Mouse (Mus musculus) lung, embryonic 15.5 days (tissue): ENCODE data around the gene Cacna1c. TPM values are rescaled to one million over a fixed set of nuclear protein-coding genes. Genes with fewer than 3 reads are reported as not detected.
A peak's percentile ranks its signal among the peaks of the same experiment; 100 is the strongest.

Source experiments
- ATAC-seq: fragments of 200-750 bp; cut with Nextera tagmentation; 2 replicates; pipeline ENCODE4 v1.8.0; 2017; ENCODE audit warnings: moderate number of reproducible peaks, borderline replicate concordance; ENCODE audit not compliant: low FRiP score, low TSS enrichment; ENCODE audit errors: extremely low read depth
- H3K27ac ChIP-seq: fragments of 300-500 bp; sonication (generic); 2 replicates; pipeline ENCODE4 v1.5.1; 2015; ENCODE audit warnings: moderate library complexity, mild to moderate bottlenecking, inconsistent platforms
- H3K27me3 ChIP-seq: fragments of 300-500 bp; sonication (generic); 2 replicates; pipeline ENCODE4 v1.6.1; 2015; ENCODE audit warnings: inconsistent platforms
- H3K36me3 ChIP-seq: fragments of 300-500 bp; sonication (generic); 2 replicates; pipeline ENCODE4 v1.6.1; 2015; ENCODE audit warnings: inconsistent platforms
- H3K4me1 ChIP-seq: fragments of 300-500 bp; sonication (generic); 2 replicates; pipeline ENCODE4 v1.6.1; 2015; ENCODE audit warnings: inconsistent platforms
- H3K4me2 ChIP-seq: fragments of 300-500 bp; sonication (generic); 2 replicates; pipeline ENCODE4 v1.6.1; 2015; ENCODE audit warnings: inconsistent platforms, mild to moderate bottlenecking, moderate library complexity
- H3K4me3 ChIP-seq: fragments of 300-500 bp; sonication (generic); 2 replicates; pipeline ENCODE4 v1.5.1; 2015; ENCODE audit warnings: mild to moderate bottlenecking, inconsistent platforms
- H3K9ac ChIP-seq: fragments of 300-500 bp; sonication (generic); 2 replicates; pipeline ENCODE4 v1.6.1; 2015; ENCODE audit warnings: inconsistent platforms
- H3K9me3 ChIP-seq: fragments of 300-500 bp; sonication (generic); 2 replicates; pipeline ENCODE4 v1.6.1; 2016; ENCODE audit warnings: inconsistent platforms
- WGBS: fragments of 180-500 bp; shearing (Covaris S2); methylation state at CpG from one replicate; pipeline ENCODE4 v1.1.7; 2015; 5-methylcytosine and 5-hydroxymethylcytosine counted together
- polyA plus RNA-seq: library from polyadenylated mRNA; unstranded; fragments of >200 nt; fragmentation: Nextera tagmentation; extraction: Ambion mirVana; gene quantifications from 2 replicates; pipeline ENCODE4 v1.2.1, GENCODE M21; 2015

Gene Cacna1c
- polyA plus RNA-seq: 8.1 and 8.4 TPM in 2 replicates

DNA sequence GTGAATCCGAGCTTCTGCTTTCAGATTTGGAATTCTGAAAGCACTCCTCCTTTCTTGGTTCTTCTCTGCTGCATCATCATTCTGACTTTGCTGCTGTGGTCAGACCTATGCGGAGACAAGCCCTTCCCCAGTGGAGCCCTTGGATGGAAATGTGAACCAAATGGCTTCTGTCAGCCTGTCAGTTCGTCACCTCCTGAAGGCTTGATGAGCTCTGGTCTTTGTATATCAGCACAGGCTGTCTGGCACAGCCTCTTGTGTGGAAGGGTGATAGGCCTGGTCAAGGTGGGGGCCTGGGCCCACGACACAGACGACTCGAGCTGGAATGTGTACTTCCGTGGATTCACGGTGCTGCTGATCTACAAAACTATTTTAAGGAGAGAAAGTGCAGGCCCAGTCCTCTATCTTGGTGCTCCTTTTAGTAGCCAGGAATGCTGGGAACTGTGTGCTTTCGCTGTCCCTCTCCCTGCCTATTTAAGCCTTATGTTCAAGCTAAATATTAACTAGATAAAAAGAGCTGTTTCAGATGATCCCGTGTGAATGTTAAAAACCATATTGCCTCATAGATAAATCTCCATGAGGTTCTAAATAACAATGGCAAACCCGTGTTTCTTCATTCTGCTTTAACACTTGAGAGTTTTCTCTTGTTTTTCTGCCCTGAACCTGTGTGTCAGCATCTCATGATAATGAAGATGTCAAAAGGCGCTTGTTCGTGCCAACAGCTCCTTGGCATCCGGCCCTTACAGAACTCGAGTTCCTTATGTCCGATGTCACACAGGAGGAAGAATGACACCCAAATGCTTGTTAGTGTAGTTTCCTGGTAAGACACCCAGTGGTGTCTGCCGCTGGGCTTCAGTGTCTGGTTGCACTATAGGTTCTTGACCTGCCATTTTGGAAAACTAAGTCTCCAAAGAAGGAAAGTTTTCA is at the start of gene Cacna1c:
Gene Cacna1c, minus strand, starts transcription at position 37 of the 924 bp plus-strand sequence.
- no peak within 1 kb of the TSS for H3K4me3 ChIP-seq
- H3K36me3 ChIP-seq: peaks cover 6% of the 10 kb centered on the region
- no peak within 1 kb of the TSS for H3K9ac ChIP-seq
- 38% methylated on average over 17 of the region's 17 CpGs for WGBS
- H3K27ac ChIP-seq: peak within 1 kb of the TSS; percentile 61; the same call in 1 of the 2 replicates
- no peaks in the 10 kb centered on the region for H3K9me3 ChIP-seq
- peak; percentile 65 for ATAC-seq
- H3K4me1 ChIP-seq: peaks cover 28% of the 10 kb centered on the region
- no peak within 1 kb of the TSS for H3K4me2 ChIP-seq
- H3K27me3 ChIP-seq: no peaks in the 10 kb centered on the region

DNA sequence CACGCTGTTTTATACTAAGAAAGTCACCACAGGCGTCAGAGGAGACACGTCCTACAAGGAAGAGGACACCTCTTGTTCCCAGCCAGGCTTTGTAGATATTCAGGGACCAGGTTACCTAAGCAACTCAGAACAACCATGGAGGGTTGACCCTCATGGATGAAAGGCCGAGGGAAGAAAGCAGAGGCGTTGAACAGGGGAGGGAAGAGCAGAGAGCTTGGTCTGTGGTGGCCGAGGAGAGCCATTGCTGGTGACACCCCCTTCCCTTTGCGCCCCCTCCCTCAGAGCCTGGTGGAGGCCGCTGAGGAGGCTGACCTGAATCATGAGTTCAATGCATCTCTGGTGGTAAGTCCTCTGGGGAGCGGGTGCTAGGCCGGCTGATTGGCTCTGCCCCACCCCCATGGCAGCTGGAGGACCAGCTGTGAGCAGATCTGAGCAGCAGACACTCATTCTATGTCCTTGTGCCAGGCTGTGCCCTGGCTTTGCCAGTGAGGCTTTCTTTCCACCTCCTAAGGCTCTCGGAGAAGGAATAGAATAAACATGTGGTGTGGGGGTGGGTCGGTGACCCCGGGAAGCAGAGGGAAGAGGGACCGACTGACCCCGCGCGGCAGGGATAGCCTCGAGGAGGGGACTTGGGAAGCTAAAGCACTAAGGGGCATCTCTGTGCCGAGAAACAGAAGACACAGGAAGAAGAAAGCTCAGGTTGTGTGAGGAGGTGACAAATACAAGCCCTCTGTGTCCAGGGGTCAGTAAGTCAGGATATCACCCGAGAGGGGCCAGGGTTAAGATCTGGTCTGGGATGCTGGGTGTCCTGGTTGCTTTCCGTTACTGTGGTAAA is 44.9 kb upstream of the Cacna1c start:
- Histone ChIP-seq H3K4me1 (peaks cover 12% of the 10 kb centered on the region; the same call in 1 of the 2 replicates), H3K27me3 (no peaks in the 10 kb centered on the region), H3K36me3 (no peaks in the 10 kb centered on the region), H3K9ac (no peak overlapping the region), H3K4me2 (no peak overlapping the region), H3K4me3 (no peak overlapping the region), H3K9me3 (no peaks in the 10 kb centered on the region), H3K27ac (no peak overlapping the region)
- ATAC-seq: no peak
- 41% methylated on average over 21 of the region's 21 CpGs for WGBS

DNA sequence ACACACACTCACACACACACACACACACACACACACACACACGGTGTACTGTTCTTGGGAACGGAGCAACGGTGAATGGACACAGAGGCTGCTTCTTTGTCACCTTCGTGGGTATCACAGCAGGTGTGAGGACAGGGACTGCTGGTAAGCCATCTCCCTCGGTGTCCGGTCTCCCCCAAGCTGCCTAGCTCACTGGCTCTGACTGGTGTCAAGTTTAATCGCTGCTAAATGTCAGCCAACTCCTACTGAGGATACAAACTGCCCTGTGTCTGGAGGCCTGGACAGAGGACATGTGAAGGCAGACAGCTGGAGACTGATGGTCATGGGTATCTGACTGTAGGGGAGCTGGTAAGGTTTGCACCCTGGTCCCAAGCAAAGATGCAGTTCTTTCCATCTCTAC is 44.0 kb upstream of the Cacna1c start:
- H3K9me3 ChIP-seq: no peaks in the 10 kb centered on the region

DNA sequence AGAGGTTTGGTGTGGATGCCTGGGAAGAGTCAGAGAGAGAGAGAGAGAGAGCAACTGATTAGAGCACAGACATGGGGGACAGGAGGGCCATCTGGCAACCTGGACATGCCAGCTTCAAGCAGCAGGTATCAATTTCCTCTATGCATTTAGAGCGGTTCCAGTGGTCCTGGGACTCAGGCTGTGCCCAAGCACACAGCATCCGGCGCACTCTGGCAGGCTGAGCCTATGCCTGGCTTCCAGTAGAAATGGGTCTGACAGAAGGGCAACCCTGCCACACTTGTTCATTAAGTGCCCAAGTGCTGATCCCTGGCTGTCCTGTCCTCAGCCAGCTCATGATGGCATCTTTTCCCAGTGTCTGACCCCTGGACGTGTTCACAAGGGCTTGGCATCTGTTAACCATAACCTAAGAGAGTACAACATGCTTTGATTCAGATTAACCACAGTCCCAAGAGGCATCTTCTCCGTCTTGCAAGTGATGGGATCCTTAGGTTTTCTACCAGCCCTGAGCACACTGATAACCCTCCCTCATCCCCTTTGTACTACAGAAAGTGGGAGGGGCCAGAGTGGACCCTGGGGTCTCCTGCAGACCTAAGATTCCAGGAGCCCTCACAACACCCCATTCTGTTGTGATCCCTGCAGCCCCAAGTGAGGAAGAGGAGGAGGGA is 43.3 kb upstream of the Cacna1c start:
- Histone ChIP-seq H3K36me3 (no peaks in the 10 kb centered on the region), H3K9me3 (no peaks in the 10 kb centered on the region), H3K4me3 (no peak overlapping the region), H3K4me2 (no peak overlapping the region), H3K27ac (no peak overlapping the region), H3K4me1 (peaks cover 12% of the 10 kb centered on the region; the same call in 1 of the 2 replicates), H3K9ac (no peak overlapping the region), H3K27me3 (no peaks in the 10 kb centered on the region)
- no peak for ATAC-seq
- WGBS: 69% methylated on average over 5 of the region's 5 CpGs

More for the DNA sequence above, 44.0 kb upstream of the Cacna1c start:
- Histone ChIP-seq H3K4me3 (no peak overlapping the region), H3K36me3 (no peaks in the 10 kb centered on the region), H3K27me3 (no peaks in the 10 kb centered on the region), H3K4me1 (peaks cover 12% of the 10 kb centered on the region; the same call in 1 of the 2 replicates), H3K4me2 (no peak overlapping the region), H3K9ac (no peak overlapping the region), H3K27ac (no peak overlapping the region)
- ATAC-seq: no peak
- 58% methylated on average over 7 of the region's 7 CpGs for WGBS

DNA sequence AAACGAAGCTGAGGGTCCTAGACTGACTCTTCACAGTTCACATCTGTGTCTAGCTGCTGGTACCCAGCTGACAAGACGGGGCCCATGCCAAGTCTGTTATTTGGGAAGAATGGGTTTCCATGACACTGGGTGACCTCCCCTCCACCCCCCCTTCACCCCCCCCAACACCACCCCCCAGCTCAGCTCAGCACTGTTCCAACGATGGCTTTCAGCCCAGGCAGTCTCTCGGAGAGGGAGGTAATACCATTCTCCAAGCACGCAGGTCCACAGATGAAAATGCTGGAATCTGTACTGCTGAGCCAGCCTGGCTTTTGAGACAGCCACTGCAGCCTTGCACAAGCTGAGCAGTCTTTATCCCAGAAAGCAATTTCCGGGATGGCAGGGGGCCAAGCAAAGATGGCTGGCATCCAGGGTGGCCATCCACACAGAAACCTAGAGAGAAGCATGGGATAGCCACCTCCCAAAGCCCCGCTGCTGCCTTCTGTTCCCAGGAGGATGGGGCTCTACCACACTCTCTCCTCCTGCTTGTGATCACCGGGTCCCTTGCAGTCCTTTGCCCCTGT is 41.3 kb upstream of the Cacna1c start:
- ATAC-seq: peak; percentile 56
- H3K4me2 ChIP-seq: no peak overlapping the region
- H3K4me1 ChIP-seq: peaks cover 12% of the 10 kb centered on the region; the same call in 1 of the 2 replicates
- no peak overlapping the region for H3K9ac ChIP-seq
- H3K27ac ChIP-seq: no peak overlapping the region
- no peak overlapping the region for H3K4me3 ChIP-seq
- H3K27me3 ChIP-seq: no peaks in the 10 kb centered on the region
- H3K9me3 ChIP-seq: no peaks in the 10 kb centered on the region
- no peaks in the 10 kb centered on the region for H3K36me3 ChIP-seq
- WGBS: 34% methylated on average over 8 of the region's 8 CpGs

DNA sequence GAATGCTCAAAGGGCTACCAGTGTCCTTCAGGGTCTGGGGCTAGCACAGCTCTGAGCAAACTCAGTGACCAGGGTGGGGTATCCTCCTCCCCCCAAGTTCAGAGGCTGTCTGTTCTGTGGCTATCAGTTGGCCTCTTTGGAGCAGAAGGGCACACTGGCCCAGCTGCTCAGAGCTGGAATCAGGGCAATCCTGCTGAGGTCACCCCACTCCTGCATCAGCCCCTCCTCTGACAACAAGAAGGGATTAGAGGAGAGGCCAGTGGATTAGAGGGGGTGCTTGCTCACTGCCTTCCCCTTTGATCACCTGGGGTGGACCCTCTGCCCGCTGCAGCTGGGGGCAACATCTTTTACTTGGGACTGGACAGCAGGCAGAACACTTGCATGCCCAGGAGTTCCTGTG is 40.0 kb upstream of the Cacna1c start, which contains the start of gene Cacna2d4:
Gene Cacna2d4, plus strand, starts transcription at position 286 of the 400 bp plus-strand sequence.
- H3K4me3 ChIP-seq: no peak within 1 kb of the TSS
- no peak within 1 kb of the TSS for H3K4me2 ChIP-seq
- H3K27me3 ChIP-seq: no peaks in the 10 kb centered on the region
- H3K36me3 ChIP-seq: no peaks in the 10 kb centered on the region
- no peak within 1 kb of the TSS for H3K27ac ChIP-seq
- no peak within 1 kb of the TSS for H3K9ac ChIP-seq
- H3K9me3 ChIP-seq: no peaks in the 10 kb centered on the region
- ATAC-seq: no peak
- 28% methylated on average over 1 of the region's 1 CpGs for WGBS
- peaks cover 12% of the 10 kb centered on the region; the same call in 1 of the 2 replicates for H3K4me1 ChIP-seq

DNA sequence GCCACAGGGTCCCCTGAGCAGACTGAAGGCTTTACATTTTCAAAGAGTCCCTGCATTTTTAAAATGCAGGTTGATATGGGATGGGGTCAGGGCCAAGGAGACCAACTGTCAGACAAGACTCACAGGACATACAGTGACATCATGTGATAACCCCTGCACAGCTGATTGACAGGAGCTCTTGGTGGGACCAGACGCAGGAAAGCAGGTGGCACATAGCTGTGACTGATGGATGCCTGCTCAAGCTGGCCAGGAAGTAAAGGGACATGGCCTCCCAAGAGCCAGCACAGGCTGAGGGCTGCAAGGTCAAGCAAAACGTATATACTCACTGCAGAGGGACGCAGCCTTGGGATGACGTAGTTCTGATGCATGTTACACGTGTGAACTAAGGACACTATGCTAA is 39.2 kb upstream of the Cacna1c start:
- 43% methylated on average over 5 of the region's 5 CpGs for WGBS
- Histone ChIP-seq H3K4me3 (no peak overlapping the region), H3K9me3 (no peaks in the 10 kb centered on the region), H3K9ac (no peak overlapping the region), H3K27ac (no peak overlapping the region), H3K36me3 (no peaks in the 10 kb centered on the region), H3K27me3 (no peaks in the 10 kb centered on the region), H3K4me2 (no peak overlapping the region), H3K4me1 (peaks cover 12% of the 10 kb centered on the region; the same call in 1 of the 2 replicates)
- ATAC-seq: no peak

DNA sequence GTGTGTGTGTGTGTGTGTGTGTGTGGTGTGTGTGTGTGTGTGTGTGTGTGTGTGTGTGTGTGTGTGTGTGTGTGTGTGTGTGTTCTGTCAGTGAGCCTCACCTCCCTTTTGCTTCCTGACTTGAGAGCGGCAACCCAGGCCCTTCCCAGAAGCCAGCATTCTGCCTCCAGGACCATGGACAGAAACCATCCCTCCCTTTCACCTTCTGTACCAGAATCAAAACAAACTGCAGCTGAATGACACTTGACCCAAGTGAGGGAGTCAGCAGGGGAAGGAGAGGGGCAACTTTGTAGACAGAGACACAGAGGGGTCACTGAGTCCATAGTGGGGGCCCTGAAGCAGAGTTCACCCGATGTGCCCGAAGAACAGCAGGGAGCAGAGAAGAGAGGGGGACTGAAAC is 36.8 kb upstream of the Cacna1c start:
- ATAC-seq: no peak
- Histone ChIP-seq H3K4me1 (peaks cover 11% of the 10 kb centered on the region; the same call in 1 of the 2 replicates), H3K36me3 (no peaks in the 10 kb centered on the region), H3K27me3 (no peaks in the 10 kb centered on the region), H3K4me3 (no peak overlapping the region), H3K4me2 (no peak overlapping the region), H3K9me3 (no peaks in the 10 kb centered on the region), H3K9ac (no peak overlapping the region), H3K27ac (no peak overlapping the region)
- WGBS: 10% methylated on average over 2 of the region's 3 CpGs

DNA sequence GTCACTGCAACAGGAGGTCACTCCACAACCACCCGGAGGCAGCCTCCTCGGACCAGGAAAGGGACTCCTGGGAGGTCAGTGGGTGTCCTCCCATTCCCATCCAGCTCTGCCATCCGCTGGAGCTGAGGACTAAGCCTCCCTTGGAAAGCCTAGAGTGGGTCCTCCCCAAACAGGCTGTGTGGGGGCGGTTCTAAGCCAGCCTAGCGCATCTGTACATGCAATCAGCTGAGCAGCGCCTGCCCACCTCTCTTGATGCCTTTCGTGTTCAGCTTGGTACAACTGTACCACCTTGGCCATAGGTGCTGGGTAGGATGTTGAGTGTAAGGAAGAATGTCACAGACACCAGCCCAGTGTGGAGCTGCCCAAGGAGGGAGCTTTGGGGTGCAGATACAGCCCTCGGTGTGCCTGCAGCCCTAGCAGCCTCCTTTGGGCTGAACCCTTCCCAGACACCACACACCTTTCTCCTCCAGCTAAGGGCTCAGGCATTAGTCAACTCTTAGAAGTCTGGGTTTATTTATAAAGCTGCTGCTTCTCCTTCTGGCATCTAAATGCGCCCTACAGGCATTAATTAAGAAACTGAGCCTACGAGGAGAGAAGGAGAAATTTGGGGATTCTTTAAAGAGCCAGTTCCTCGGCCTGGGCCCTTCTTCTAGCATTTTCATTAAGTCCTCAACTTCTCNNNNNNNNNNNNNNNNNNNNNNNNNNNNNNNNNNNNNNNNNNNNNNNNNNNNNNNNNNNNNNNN is 32.8 kb upstream of the Cacna1c start:
- H3K9ac ChIP-seq: no peak overlapping the region
- H3K4me2 ChIP-seq: no peak overlapping the region
- WGBS: 77% methylated on average over 11 of the region's 11 CpGs
- no peak overlapping the region for H3K4me3 ChIP-seq
- ATAC-seq: no peak
- no peaks in the 10 kb centered on the region for H3K9me3 ChIP-seq
- no peaks in the 10 kb centered on the region for H3K27me3 ChIP-seq
- no peak overlapping the region for H3K27ac ChIP-seq
- H3K4me1 ChIP-seq: no peaks in the 10 kb centered on the region
- H3K36me3 ChIP-seq: no peaks in the 10 kb centered on the region

DNA sequence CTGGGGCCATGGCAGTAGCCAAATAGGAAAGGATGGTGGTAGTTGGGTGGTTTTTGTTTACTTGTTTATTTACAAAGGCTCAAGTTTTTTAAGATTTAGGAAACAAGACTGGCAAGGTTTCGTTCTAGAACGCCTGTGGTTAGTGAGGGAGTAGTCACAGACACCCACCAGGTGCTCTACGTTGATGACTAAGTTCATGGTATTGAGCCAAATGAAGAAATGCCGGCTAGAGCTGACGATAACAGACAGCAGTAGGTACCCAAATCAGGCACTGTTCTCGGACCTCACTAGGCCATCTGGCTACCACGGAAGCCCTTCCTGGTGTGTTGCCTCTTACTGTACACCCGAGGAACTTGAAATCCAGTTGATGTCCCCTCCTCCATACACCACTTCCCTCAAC is 30.8 kb upstream of the Cacna1c start:
- Histone ChIP-seq H3K9me3 (no peaks in the 10 kb centered on the region), H3K4me3 (no peak overlapping the region), H3K4me1 (no peaks in the 10 kb centered on the region), H3K27me3 (no peaks in the 10 kb centered on the region), H3K27ac (no peak overlapping the region), H3K36me3 (no peaks in the 10 kb centered on the region), H3K9ac (no peak overlapping the region), H3K4me2 (no peak overlapping the region)
- 86% methylated on average over 8 of the region's 8 CpGs for WGBS
- ATAC-seq: no peak
